Mouse (Mus musculus) adrenal gland, adult (tissue): Measurements from ENCODE around the gene Tnfrsf1b.

Experiments used
- DNase-seq, 2 experiments: peaks; one replicate each; pipeline ENCODE4 v3.0.0; 2022 to 2023; ENCODE audit warnings: low spot score in 1 of 2; ENCODE audit not compliant: inconsistent age in 2 of 2

The Tnfrsf1b gene

GRCm38 (mm10) chr4:145221379-145221778 lies 25.3 kb downstream of the Tnfrsf1b start:
- peak; percentile 56 to 68 for DNase-seq

GRCm38 (mm10) chr4:145220001-145220400 lies 26.7 kb downstream of the Tnfrsf1b start:
- DNase-seq = no peak

- peak; percentile 55 to 82 for DNase-seq
Measured at GRCm38 (mm10) chr4:145219240-145219985, 27.3 kb downstream of the Tnfrsf1b start.

GRCm38 (mm10) chr4:145217837-145218236 lies 28.8 kb downstream of the Tnfrsf1b start:
- no peak for DNase-seq

- DNase-seq = no peak
Measured at GRCm38 (mm10) chr4:145217046-145217445, 29.6 kb downstream of the Tnfrsf1b start.

GRCm38 (mm10) chr4:145215396-145215795 lies 31.3 kb downstream of the Tnfrsf1b start:
- no peak for DNase-seq

GRCm38 (mm10) chr4:145214786-145215174 lies 31.9 kb downstream of the Tnfrsf1b start:
- DNase-seq = no peak

- peak; percentile 92 to 98 for DNase-seq
Measured at GRCm38 (mm10) chr4:145213999-145214785, 32.5 kb downstream of the Tnfrsf1b start.

- no peak for DNase-seq
Measured at GRCm38 (mm10) chr4:145211076-145211475, 35.6 kb downstream of the Tnfrsf1b start.

- DNase-seq = no peak
Measured at GRCm38 (mm10) chr4:145210564-145210963, 36.1 kb downstream of the Tnfrsf1b start.

- no peak for DNase-seq
Measured at GRCm38 (mm10) chr4:145209690-145210088, 37.0 kb downstream of the Tnfrsf1b start.

- DNase-seq = no peak
Measured at GRCm38 (mm10) chr4:145209076-145209689, 37.5 kb downstream of the Tnfrsf1b start.

- no peak for DNase-seq
Measured at GRCm38 (mm10) chr4:145207718-145208371, 38.8 kb downstream of the Tnfrsf1b start.

- peak in 1 of 2 experiments; percentile 62 for DNase-seq
Measured at GRCm38 (mm10) chr4:145204779-145205178, 41.9 kb downstream of the Tnfrsf1b start.

GRCm38 (mm10) chr4:145203305-145203704 lies 43.4 kb downstream of the Tnfrsf1b start:
- no peak for DNase-seq

GRCm38 (mm10) chr4:145201424-145201823 lies 45.2 kb downstream of the Tnfrsf1b start:
- DNase-seq = peak; percentile 30 to 82

GRCm38 (mm10) chr4:145199982-145200699 lies 46.5 kb downstream of the Tnfrsf1b start:
- DNase-seq = peak; percentile 28 to 75

- DNase-seq = no peak
Measured at GRCm38 (mm10) chr4:145196586-145196985, 50.1 kb downstream of the Tnfrsf1b start.

- no peak for DNase-seq
Measured at GRCm38 (mm10) chr4:145195172-145195571, 51.5 kb downstream of the Tnfrsf1b start.

GRCm38 (mm10) chr4:145194559-145195162 lies 52.0 kb downstream of the Tnfrsf1b start, which contains the start of gene Vps13d:
Gene Vps13d (minus strand): TSS chr4:145195005.
- DNase-seq = peak; percentile 91 to 96
